Mouse (Mus musculus): Measurements from ENCODE around the gene Gm28035.

Gene Gm28035

GRCm38 (mm10) chr2:30261921-30262839 lies 21.8 kb downstream of the Gm28035 start:
- no peak for DNase-seq (ENCODE audit: low read depth, low spot score)

DNA sequence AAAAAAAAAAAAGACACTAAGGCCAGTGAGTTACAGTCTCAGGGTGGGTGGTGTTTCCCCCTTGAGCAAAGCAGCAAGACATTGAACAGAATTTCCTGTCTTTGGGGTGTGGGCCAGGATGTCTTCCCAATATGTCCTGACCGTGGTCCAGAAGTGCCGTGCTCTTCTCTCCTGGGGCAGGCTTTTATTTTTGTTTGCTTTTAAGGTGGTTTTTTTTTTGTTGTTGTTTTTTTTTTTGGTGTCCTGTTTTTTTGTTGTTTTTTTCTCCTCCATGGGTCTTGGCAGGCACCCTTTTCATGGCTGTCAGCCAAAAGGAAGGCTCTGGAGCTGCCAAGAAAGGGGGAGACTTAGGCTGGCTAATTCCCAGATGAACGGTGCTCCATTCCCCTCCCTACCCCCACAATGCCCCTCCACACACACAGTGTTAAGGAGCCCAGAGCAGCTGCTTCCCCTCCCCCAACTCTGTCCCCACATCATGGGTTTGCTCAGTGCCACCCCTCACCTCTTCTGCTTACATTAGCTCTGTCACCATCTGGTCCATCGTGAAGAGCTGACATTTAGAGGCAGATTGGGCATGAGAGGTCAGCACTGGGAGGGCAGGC lies 22.6 kb downstream of the Gm28035 start:
- no peak for DNase-seq (ENCODE audit: low read depth, low spot score)

GRCm38 (mm10) chr2:30263811-30264210 lies 23.4 kb downstream of the Gm28035 start:
- no peak for DNase-seq (ENCODE audit: low read depth, low spot score)

DNA sequence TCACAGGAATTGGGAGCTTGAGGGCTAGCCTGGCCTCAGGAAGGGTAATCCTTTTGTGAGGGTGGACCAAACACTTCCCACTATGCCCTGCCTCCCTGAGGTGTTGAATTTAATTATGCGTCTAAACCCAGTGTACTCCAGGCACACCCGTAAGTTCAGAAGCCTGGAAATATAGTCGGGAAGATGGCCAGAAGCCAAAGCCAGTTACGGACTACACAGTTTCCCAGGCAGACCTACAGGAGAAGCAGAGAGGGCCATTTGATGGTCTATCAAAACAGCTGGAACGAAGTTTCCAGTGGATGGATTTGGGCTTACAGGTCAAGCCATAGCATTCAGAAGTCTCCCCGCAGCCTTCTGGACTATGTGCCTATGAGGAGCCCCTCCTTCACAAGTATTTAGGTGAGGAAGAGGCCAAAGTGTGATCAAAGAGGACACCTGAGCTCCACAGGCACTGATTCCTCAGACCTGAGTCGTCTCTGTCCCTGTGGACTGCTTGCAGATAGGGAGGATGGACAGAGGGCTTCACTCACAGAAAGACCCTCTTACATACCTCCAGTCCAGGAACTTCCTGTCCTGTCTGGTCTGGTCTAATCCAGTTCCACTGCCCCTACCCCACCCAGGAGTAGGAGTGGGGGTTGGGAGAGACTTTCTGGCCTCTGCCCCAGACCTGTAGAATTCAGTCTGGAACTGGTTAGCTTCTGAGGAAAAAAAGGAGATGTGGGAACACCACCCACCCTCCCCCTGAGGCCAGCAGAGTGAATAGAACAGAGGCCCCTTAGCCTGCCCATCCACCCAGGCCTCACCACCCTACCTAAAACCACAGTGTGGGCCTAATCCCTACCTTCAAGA lies 24.5 kb downstream of the Gm28035 start:
- DNase-seq (ENCODE audit: low read depth, low spot score): no peak

DNA sequence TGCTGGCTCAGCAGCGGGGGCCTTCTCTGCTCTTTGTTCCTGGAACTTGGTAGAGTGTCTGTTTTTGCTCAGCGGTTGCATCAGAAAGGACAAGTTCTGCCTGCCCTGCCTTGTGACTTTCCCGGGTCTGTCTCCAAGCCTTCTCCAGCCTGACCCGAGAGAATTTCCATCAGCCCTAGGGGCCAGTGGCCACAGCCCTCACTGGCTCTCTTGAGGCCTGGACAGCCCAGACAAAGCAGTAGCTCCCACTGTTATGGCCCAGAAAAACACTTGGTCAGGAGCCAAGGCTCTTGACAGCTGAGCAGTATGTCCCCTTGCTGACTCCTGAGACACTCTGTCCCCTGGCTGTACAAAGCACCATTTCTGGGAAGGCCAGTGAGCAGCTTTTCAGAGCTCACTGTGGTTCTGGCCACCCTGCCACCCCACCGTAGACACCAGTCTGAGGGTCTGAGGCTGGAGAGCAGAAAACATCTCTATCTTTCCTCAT lies 25.4 kb downstream of the Gm28035 start, which contains the start of gene Phyhd1:
Gene Phyhd1 (plus strand): TSS at position 437 of the 487 bp plus-strand sequence.
- DNase-seq (ENCODE audit: low read depth, low spot score): no peak

- peak; percentile 86 for DNase-seq (ENCODE audit: low read depth, low spot score)
These were observed 26.1 kb downstream of the Gm28035 start for GRCm38 (mm10) chr2:30266392-30266941.

DNA sequence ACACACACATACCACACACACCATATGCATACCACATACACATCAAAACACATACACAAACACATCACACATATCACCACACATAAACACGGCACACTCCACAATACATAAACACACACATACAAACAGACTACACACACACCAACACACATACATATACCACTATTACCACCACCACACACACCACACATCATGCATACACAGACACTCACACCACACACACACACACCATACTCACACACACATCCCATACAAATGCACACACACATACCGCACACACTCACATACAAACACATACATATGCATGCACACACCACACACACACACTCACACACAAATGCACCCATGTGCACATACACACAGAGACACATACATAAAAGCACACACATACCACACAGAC lies 27.1 kb downstream of the Gm28035 start:
- DNase-seq (ENCODE audit: low read depth, low spot score): no peak

- DNase-seq (ENCODE audit: low read depth, low spot score): no peak
These were observed 28.0 kb downstream of the Gm28035 start for GRCm38 (mm10) chr2:30268371-30268770.

DNA sequence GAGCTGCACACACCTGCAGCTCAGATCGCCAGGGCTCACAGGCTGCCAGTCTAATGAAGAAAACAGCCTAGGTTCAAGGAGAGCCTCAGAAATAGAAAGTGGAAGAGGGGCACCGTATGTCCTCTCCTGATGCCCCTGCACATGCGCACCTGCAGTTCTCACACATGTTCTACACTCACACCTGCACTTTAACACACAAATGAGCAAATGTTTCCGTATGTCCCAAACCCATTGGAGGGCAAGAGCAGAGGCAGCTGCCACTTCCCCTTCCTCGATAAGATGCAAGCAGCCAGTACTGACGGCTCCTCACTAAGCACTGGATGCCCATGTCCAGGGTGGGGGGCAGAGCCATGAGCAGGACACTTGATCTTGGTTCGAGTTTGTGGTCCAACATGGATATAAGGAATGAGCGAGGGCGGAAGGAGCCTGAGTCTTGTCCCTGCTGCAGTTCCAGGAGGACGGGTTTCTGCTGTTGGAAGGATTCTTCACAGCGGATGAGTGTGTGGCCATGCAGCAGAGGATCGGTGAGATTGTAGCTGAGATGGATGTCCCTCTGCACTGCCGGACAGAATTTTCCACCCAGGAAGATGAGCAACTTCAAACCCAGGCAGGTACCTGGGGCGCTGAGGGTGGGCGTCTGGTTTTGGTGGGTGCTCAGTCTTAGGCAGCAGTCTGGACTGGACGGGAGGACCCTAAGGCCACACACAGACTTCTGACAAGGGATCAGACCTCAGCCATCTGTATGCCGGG lies 29.0 kb downstream of the Gm28035 start:
- DNase-seq (ENCODE audit: low read depth, low spot score): no peak

GRCm38 (mm10) chr2:30270134-30270533 lies 29.8 kb downstream of the Gm28035 start:
- peak; percentile 78 for DNase-seq (ENCODE audit: low read depth, low spot score)

DNA sequence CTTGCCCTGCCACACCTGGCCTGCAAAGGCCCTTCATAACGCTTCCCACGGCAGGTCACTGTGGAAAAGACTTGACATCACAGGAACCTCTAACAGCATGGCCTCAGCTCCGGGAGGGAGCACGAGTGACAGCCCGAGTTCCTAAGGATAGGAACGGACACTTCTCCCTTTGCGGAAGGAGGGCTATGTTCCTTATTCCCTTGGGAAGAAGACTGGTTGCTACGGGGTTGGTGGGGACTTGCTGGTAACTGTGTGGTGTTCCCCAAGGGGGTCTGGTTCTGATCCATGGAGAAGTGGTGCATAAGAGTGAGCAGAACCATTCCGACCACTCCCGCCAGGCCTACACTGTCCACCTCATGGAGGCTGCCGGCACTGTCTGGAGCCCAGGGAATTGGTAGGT lies 40.4 kb downstream of the Gm28035 start, which contains the start of gene Gm28038:
Gene Gm28038 (plus strand): TSS at position 301 of the 400 bp plus-strand sequence.
- DNase-seq (ENCODE audit: low read depth, low spot score): no peak

DNA sequence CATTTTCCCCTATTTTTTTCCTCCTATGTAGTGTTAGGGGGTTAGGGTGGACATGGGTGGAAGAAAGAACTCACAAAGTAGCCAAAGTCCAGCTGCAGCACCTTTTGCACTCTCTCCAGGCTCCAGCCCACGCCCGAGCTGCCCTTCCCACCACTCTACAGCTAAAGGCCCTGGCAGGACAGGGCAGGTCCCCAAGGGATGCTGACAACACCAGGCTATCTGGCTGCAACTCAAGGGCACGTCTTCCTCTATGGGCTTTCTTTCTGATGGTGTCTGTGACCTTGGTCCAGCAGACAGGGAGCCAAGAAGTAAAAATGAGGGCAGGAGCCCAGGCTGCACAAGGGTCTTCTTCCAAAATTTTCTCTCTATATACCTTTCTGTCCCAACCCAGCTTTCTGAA lies 41.3 kb downstream of the Gm28035 start:
- DNase-seq (ENCODE audit: low read depth, low spot score): no peak

- no peak for DNase-seq (ENCODE audit: low read depth, low spot score)
These were observed 42.8 kb downstream of the Gm28035 start for GRCm38 (mm10) chr2:30283193-30283592.

DNA sequence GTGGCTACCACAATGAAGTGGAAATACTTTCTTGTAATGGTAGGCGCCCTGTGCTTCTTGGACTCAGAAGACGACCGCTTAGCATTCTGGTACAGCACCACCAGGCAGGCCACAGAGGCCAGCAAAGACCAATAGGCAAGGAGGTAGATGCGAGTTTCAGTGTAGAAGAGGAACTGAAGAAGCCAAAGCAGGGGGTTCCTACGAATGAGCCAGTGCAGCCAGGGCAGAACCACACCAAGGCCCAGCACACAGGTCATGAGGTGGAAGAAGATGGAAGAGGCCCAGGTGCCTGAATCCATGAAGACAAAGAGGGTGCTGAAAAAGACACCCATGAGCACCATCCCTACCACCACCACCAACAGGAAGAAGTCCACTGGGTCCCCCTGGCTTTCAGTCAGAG lies 44.6 kb downstream of the Gm28035 start:
- DNase-seq (ENCODE audit: low read depth, low spot score): no peak

DNA sequence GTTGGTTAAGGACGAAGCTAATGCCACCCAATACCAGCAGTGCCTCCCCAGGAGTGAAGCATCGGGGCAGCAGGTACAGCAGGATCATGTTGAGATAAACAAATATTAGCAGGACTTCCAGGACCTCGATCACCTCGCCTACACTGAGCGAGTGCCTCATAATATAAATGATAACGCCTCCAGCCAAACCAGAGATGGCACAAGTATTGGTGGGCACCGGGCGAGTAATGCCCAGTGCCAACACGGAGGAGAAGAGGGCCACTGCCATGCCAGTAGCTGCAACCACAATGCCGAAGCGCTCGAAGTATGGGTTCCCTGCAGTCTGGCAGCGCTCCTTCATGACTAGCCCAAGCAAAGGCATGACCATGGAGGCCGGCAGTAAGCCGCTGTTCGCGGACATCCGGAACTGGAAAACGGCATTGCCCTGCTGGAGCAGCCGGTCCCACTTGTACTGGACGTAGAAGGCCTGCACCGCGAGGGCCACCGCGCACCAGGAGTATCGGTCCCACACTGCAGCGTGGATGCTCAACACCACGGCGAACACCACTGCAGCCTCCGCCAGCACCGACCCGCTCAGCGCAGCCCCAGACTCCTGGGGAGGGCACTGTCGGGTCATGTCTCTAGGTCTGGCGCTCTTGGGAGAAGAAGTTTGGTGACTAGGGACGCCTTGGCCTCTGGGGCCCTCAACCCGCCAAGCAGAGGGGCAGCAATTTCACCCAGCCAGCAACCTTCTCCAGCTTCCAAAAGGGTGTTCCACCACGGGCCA lies 45.2 kb downstream of the Gm28035 start:
- DNase-seq (ENCODE audit: low read depth, low spot score): no peak

- peak; percentile 93 for DNase-seq (ENCODE audit: low read depth, low spot score)
These were observed 46.0 kb downstream of the Gm28035 start, which contains the start of the genes Dolk and Nup188 for GRCm38 (mm10) chr2:30286192-30287026. TSS of gene Dolk (minus strand) at chr2:30286334. TSS of gene Nup188 (plus strand) at chr2:30286397.

DNA sequence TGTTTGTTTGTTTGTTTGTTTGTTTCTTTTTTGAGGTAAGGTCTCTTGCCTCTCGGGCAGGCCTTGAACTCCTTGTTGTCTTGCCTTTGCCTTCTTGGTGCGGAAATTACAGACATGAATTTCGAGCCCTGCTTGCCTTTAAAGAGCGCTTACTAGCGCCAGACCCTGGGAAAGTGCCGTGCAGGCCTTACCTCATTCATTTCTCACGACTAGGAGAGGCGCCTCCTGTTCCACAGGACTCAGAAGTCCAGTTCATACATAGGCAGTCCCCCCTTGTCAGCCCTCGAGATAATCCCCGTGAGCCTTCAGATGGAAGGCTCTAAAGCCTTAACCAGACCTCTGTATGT lies 46.6 kb downstream of the Gm28035 start:
- peak; percentile 51 for DNase-seq (ENCODE audit: low read depth, low spot score)

- DNase-seq (ENCODE audit: low read depth, low spot score): peak; percentile 39
These were observed 59.2 kb downstream of the Gm28035 start for GRCm38 (mm10) chr2:30299525-30299924.

- no peak for DNase-seq (ENCODE audit: low read depth, low spot score)
These were observed 59.6 kb downstream of the Gm28035 start for GRCm38 (mm10) chr2:30299966-30300365.
